Mouse (Mus musculus) embryonic facial prominence, embryonic 15.5 days (tissue): ENCODE data around the gene Ank3. TPM values are rescaled to one million over a fixed set of nuclear protein-coding genes. Genes with fewer than 3 reads are reported as not detected.

Experiments
- ATAC-seq: fragments of 200-750 bp; cut with Nextera tagmentation; 2 replicates; pipeline ENCODE4 v1.8.0; 2017; ENCODE audit warnings: low read depth, moderate TSS enrichment; ENCODE audit not compliant: insufficient number of reproducible peaks, low FRiP score, low TSS enrichment
- H3K27ac ChIP-seq: fragments of 300-500 bp; sonication (generic); replicated peaks from 2 replicates; pipeline ENCODE4 v1.5.1; 2015; ENCODE audit warnings: mild to moderate bottlenecking, inconsistent platforms
- H3K27me3 ChIP-seq: fragments of 300-500 bp; sonication (generic); 2 replicates; pipeline ENCODE4 v1.6.1; 2015; ENCODE audit warnings: inconsistent platforms
- H3K36me3 ChIP-seq: fragments of 300-500 bp; sonication (generic); 2 replicates; pipeline ENCODE4 v1.6.1; 2015; ENCODE audit warnings: mild to moderate bottlenecking, inconsistent platforms
- H3K4me1 ChIP-seq: fragments of 300-500 bp; sonication (generic); 2 replicates; pipeline ENCODE4 v1.6.1; 2015; ENCODE audit warnings: inconsistent platforms
- H3K4me2 ChIP-seq: fragments of 300-500 bp; sonication (generic); replicated peaks from 2 replicates; pipeline ENCODE4 v1.6.1; 2015; ENCODE audit warnings: mild to moderate bottlenecking, inconsistent platforms
- H3K4me3 ChIP-seq: fragments of 300-500 bp; sonication (generic); replicated peaks from 2 replicates; pipeline ENCODE4 v1.5.1; 2015; ENCODE audit warnings: mild to moderate bottlenecking, inconsistent platforms
- H3K9ac ChIP-seq: fragments of 300-500 bp; sonication (generic); 2 replicates; pipeline ENCODE4 v1.6.1; 2015; ENCODE audit warnings: inconsistent platforms
- H3K9me3 ChIP-seq: fragments of 300-500 bp; sonication (generic); replicated peaks from 2 replicates; pipeline ENCODE4 v1.6.1; 2016; ENCODE audit warnings: inconsistent platforms
- WGBS: fragments of 180-500 bp; shearing (Covaris S2); methylation state at CpG from one replicate; pipeline ENCODE4 v1.1.7; 2015; 5-methylcytosine and 5-hydroxymethylcytosine counted together
- polyA plus RNA-seq: library from polyadenylated mRNA; unstranded; fragments of >200 nt; fragmentation: Nextera tagmentation; extraction: Ambion mirVana; gene quantifications from 2 replicates; pipeline ENCODE4 v1.2.1, GENCODE M21; 2015

Gene Ank3
- polyA plus RNA-seq, 1 experiment from 2014 or later = 24.3 TPM

DNA sequence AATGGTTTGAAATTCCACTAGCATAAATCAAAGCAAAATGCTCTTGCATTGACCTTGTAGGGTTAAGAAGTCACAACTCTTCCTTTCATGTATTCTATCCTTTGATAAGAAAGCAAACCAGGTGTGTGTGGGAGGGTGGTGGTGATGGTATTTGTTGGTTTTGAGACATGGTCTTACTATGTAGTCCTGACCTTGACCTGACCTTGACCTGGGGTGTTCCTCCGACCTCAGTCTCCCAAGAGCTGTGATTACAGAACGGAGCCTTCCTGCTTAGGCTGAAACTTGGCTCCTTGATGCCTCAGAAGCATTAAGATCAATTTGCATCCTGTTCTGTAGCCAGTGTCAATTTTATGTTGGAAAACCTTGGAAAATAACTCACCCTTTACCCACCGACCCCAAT, 397.1 kb downstream of the Ank3 start:
- H3K9ac ChIP-seq = no peak overlapping the region
- H3K4me3 ChIP-seq = no peak overlapping the region
- no peak overlapping the region for H3K27ac ChIP-seq
- no peaks in the 10 kb centered on the region for H3K9me3 ChIP-seq
- H3K4me2 ChIP-seq = no peak overlapping the region
- no peaks in the 10 kb centered on the region for H3K27me3 ChIP-seq
- H3K36me3 ChIP-seq = no peaks in the 10 kb centered on the region
- no peak for ATAC-seq
- 64% methylated on average over 3 of the region's 3 CpGs for WGBS
- peaks cover 14% of the 10 kb centered on the region for H3K4me1 ChIP-seq

- Histone ChIP-seq H3K4me2 (no peak overlapping the region), H3K9me3 (no peaks in the 10 kb centered on the region), H3K36me3 (no peaks in the 10 kb centered on the region), H3K27ac (no peak overlapping the region), H3K9ac (no peak overlapping the region), H3K4me1 (peaks cover 14% of the 10 kb centered on the region), H3K4me3 (no peak overlapping the region), H3K27me3 (no peaks in the 10 kb centered on the region)
- no peak for ATAC-seq
- WGBS = 42% methylated on average over 8 of the region's 8 CpGs
Observed at GRCm38 (mm10) chr10:69796421-69796886, 397.9 kb downstream of the Ank3 start.

DNA sequence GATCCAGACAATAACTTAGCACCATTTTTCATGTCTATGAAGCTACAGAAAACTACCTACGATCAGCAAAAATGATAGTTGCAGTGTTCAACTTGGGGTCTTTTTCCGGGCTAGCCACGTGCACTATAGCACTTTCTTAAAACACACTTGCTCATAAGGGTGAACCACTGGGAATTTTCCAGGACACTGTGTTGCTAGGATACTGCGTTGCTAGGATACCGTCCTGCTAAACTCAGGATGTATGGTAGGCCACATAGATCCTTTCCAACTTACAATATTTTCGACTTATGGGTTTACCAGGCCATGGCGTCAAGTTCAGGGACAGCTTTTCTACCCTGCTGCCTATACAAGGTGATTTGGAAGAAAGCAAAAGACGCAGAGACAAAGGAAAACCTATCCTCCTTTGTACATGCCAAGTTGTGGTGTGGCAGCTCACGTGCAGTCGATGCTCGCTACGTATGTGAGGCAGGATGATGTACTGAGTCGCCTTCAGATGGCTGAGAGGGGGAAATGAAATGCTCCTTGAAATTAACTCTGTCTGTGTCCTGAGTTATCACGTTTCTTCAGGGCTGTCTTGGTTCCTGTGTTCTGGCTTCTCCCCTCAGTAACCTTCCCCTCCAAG, 404.7 kb downstream of the Ank3 start:
- Histone ChIP-seq H3K9ac (no peak overlapping the region), H3K36me3 (no peaks in the 10 kb centered on the region), H3K27ac (no peak overlapping the region), H3K4me2 (no peak overlapping the region), H3K27me3 (no peaks in the 10 kb centered on the region), H3K9me3 (no peaks in the 10 kb centered on the region), H3K4me1 (no peaks in the 10 kb centered on the region), H3K4me3 (no peak overlapping the region)
- 86% methylated on average over 14 of the region's 14 CpGs for WGBS
- no peak for ATAC-seq

- H3K27me3 ChIP-seq = no peaks in the 10 kb centered on the region
- ATAC-seq = no peak
- no peak overlapping the region for H3K27ac ChIP-seq
- no peaks in the 10 kb centered on the region for H3K4me1 ChIP-seq
- 66% methylated on average over 6 of the region's 6 CpGs for WGBS
- no peak overlapping the region for H3K4me2 ChIP-seq
- no peaks in the 10 kb centered on the region for H3K9me3 ChIP-seq
- H3K36me3 ChIP-seq = no peaks in the 10 kb centered on the region
- no peak overlapping the region for H3K9ac ChIP-seq
- H3K4me3 ChIP-seq = no peak overlapping the region
Observed at GRCm38 (mm10) chr10:69804613-69805012, 406.0 kb downstream of the Ank3 start.

- H3K4me3 ChIP-seq = no peak overlapping the region
- H3K36me3 ChIP-seq = no peaks in the 10 kb centered on the region
- no peaks in the 10 kb centered on the region for H3K27me3 ChIP-seq
- 0 out of 2 replicates have a peak, but pooled peaks have one; percentile 51 for ATAC-seq
- no peak overlapping the region for H3K27ac ChIP-seq
- H3K4me1 ChIP-seq = no peaks in the 10 kb centered on the region
- 52% methylated on average over 8 of the region's 8 CpGs for WGBS
- H3K9me3 ChIP-seq = no peaks in the 10 kb centered on the region
- no peak overlapping the region for H3K4me2 ChIP-seq
- no peak overlapping the region for H3K9ac ChIP-seq
Observed at GRCm38 (mm10) chr10:69810785-69811184, 412.2 kb downstream of the Ank3 start.

- Histone ChIP-seq H3K36me3 (no peaks in the 10 kb centered on the region; the same call in 1 of the 2 replicates), H3K9me3 (no peaks in the 10 kb centered on the region), H3K4me3 (no peak overlapping the region), H3K27ac (no peak overlapping the region), H3K4me2 (no peak overlapping the region), H3K4me1 (no peaks in the 10 kb centered on the region), H3K9ac (no peak overlapping the region), H3K27me3 (no peaks in the 10 kb centered on the region)
- WGBS = 74% methylated on average over 6 of the region's 6 CpGs
- ATAC-seq = no peak
Observed at GRCm38 (mm10) chr10:69813823-69814522, 415.4 kb downstream of the Ank3 start.

DNA sequence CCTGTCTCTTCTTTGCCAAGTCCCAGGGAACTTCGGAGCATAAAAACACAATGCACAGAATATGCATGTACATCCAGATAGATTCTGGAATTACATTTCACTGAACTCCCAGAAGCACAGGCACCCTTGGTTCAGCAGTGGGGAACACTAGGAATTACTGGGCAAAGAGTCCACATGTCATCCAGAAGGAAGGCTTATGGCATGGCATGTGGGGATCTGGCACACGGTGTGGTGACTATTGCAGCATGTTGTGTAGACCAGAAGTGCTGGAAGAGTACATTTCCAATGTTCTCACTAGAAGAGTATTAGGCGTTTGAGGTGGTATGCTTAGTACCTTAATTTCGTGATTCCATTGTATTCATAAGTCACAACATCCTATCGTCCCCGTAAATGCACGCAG, 422.7 kb downstream of the Ank3 start:
- Histone ChIP-seq H3K9me3 (no peaks in the 10 kb centered on the region), H3K4me2 (no peak overlapping the region), H3K9ac (no peak overlapping the region), H3K4me1 (no peaks in the 10 kb centered on the region), H3K27me3 (no peaks in the 10 kb centered on the region), H3K36me3 (no peaks in the 10 kb centered on the region; the same call in 1 of the 2 replicates), H3K27ac (no peak overlapping the region), H3K4me3 (no peak overlapping the region)
- 89% methylated on average over 7 of the region's 7 CpGs for WGBS
- ATAC-seq = no peak

- 65% methylated on average over 2 of the region's 2 CpGs for WGBS
Observed at GRCm38 (mm10) chr10:69828770-69829169, 430.2 kb downstream of the Ank3 start.

GRCm38 (mm10) chr10:69829236-69829635, 430.7 kb downstream of the Ank3 start:
- Histone ChIP-seq H3K9ac (no peak overlapping the region), H3K4me2 (no peak overlapping the region), H3K27ac (no peak overlapping the region), H3K27me3 (no peaks in the 10 kb centered on the region), H3K4me1 (0 out of 2 replicates have a peak, but pooled peaks cover 1% of the 10 kb centered on the region), H3K36me3 (no peaks in the 10 kb centered on the region), H3K9me3 (no peaks in the 10 kb centered on the region), H3K4me3 (no peak overlapping the region)
- WGBS = 84% methylated on average over 3 of the region's 3 CpGs
- no peak for ATAC-seq

More at GRCm38 (mm10) chr10:69828770-69829169, 430.2 kb downstream of the Ank3 start:
- no peaks in the 10 kb centered on the region for H3K27me3 ChIP-seq
- H3K4me1 ChIP-seq = no peaks in the 10 kb centered on the region
- H3K36me3 ChIP-seq = no peaks in the 10 kb centered on the region
- ATAC-seq = no peak
- no peak overlapping the region for H3K4me2 ChIP-seq
- H3K27ac ChIP-seq = no peak overlapping the region
- no peak overlapping the region for H3K4me3 ChIP-seq
- no peaks in the 10 kb centered on the region for H3K9me3 ChIP-seq
- H3K9ac ChIP-seq = no peak overlapping the region

DNA sequence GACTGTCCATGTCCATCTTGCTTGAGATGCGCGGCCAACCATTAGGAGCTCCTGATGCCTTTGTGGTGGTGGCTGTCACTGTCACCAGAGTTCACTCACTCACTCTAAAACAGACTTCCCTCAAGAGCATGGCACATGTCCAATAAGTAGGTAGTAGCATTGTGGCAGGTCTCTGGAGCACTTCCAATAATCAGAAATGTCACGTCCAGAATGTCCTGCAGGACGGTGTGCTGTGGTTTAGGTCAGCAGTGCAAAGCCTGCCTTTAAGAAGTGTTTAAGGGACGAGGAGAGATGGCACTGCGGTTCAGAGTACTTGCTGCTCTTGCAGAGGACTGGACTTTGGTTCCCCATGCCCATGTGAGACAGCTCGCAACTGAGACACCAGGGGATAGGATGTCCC, 433.0 kb downstream of the Ank3 start:
- Histone ChIP-seq H3K4me1 (0 out of 2 replicates have a peak, but pooled peaks cover 8% of the 10 kb centered on the region), H3K27ac (no peak overlapping the region), H3K4me3 (no peak overlapping the region), H3K36me3 (no peaks in the 10 kb centered on the region), H3K4me2 (no peak overlapping the region), H3K27me3 (no peaks in the 10 kb centered on the region), H3K9me3 (no peaks in the 10 kb centered on the region), H3K9ac (no peak overlapping the region)
- no peak for ATAC-seq
- WGBS = 84% methylated on average over 7 of the region's 7 CpGs

GRCm38 (mm10) chr10:69832241-69832640, 433.7 kb downstream of the Ank3 start:
- H3K4me1 ChIP-seq = 0 out of 2 replicates have a peak, but pooled peaks cover 8% of the 10 kb centered on the region
- no peak overlapping the region for H3K4me3 ChIP-seq
- no peak overlapping the region for H3K9ac ChIP-seq
- no peak for ATAC-seq
- no peaks in the 10 kb centered on the region for H3K9me3 ChIP-seq
- H3K4me2 ChIP-seq = no peak overlapping the region
- no peaks in the 10 kb centered on the region for H3K36me3 ChIP-seq
- no peak overlapping the region for H3K27ac ChIP-seq
- H3K27me3 ChIP-seq = no peaks in the 10 kb centered on the region
- WGBS = 66% methylated on average over 4 of the region's 4 CpGs
